Mouse (Mus musculus): ENCODE measurements at regions not wholly inside any gene's neighbourhood (a gene's known extent, or its start where the extent isn't known, plus 50 kb on each side); places are given as distances from the start of the nearest gene placed in this dataset.

GRCm38 (mm10) chr5:46348448-46348847 lies 491.0 kb upstream of the Lcorl start:
- Histone ChIP-seq H3K27me3 (ENCODE audit: control insufficient read depth, insufficient read depth, low read depth, low read length) (no peaks in the 10 kb centered on the region), H3K4me1 (ENCODE audit: control insufficient read depth, insufficient read depth, low read length) (no peaks in the 10 kb centered on the region), H3K27ac (ENCODE audit: low read length) (no peak overlapping the region), H3K9me3 (replicated peaks; ENCODE audit: control insufficient read depth, low read length, poor library complexity, severe bottlenecking) (no peaks in the 10 kb centered on the region), H3K4me2 (ENCODE audit: low read length) (no peak overlapping the region), H3K36me3 (ENCODE audit: control insufficient read depth, insufficient read depth, low read length) (no peaks in the 10 kb centered on the region), H3K9ac (ENCODE audit: low read depth, low read length) (no peak overlapping the region), H3K4me3 (ENCODE audit: low read depth, low read length) (no peak overlapping the region)
- ATAC-seq = no peak
- 54% methylated on average over 5 of the region's 5 CpGs for WGBS

- whole genome bisulfite sequencing = 15% methylated on average over 16 of the region's 16 CpGs
- H3K4me2 ChIP-seq (ENCODE audit: low read length) = peak overlapping the region; percentile 39
- no peaks in the 10 kb centered on the region for H3K9me3 ChIP-seq (replicated peaks; ENCODE audit: control insufficient read depth, low read length, poor library complexity, severe bottlenecking)
- no peak overlapping the region for H3K9ac ChIP-seq (ENCODE audit: low read depth, low read length)
- H3K27me3 ChIP-seq (ENCODE audit: control insufficient read depth, insufficient read depth, low read depth, low read length) = no peaks in the 10 kb centered on the region
- no peaks in the 10 kb centered on the region for H3K36me3 ChIP-seq (ENCODE audit: control insufficient read depth, insufficient read depth, low read length)
- H3K27ac ChIP-seq (ENCODE audit: low read length) = 0 out of 2 replicates have a peak overlapping the region, but pooled peaks have one; percentile 51
- no peaks in the 10 kb centered on the region for H3K4me1 ChIP-seq (ENCODE audit: control insufficient read depth, insufficient read depth, low read length)
- ATAC-seq = peak; percentile 93
- peak overlapping the region; percentile 9; the same call in 1 of the 2 replicates for H3K4me3 ChIP-seq (ENCODE audit: low read depth, low read length)
Measured at GRCm38 (mm10) chr5:46347368-46348083, 490.1 kb upstream of the Lcorl start.

GRCm38 (mm10) chr5:46338461-46338860 lies 481.0 kb upstream of the Lcorl start:
- Histone ChIP-seq H3K4me2 (ENCODE audit: low read length) (no peak overlapping the region), H3K27ac (ENCODE audit: low read length) (no peak overlapping the region), H3K9ac (ENCODE audit: low read depth, low read length) (no peak overlapping the region), H3K4me1 (ENCODE audit: control insufficient read depth, insufficient read depth, low read length) (no peaks in the 10 kb centered on the region), H3K36me3 (ENCODE audit: control insufficient read depth, insufficient read depth, low read length) (no peaks in the 10 kb centered on the region), H3K9me3 (replicated peaks; ENCODE audit: control insufficient read depth, low read length, poor library complexity, severe bottlenecking) (no peaks in the 10 kb centered on the region), H3K4me3 (ENCODE audit: low read depth, low read length) (no peak overlapping the region), H3K27me3 (ENCODE audit: control insufficient read depth, insufficient read depth, low read depth, low read length) (no peaks in the 10 kb centered on the region)
- 86% methylated on average over 2 of the region's 2 CpGs for WGBS
- ATAC-seq = no peak

- no peaks in the 10 kb centered on the region for H3K27me3 ChIP-seq (ENCODE audit: control insufficient read depth, insufficient read depth, low read depth, low read length)
- H3K4me3 ChIP-seq (ENCODE audit: low read depth, low read length) = no peak overlapping the region
- H3K9ac ChIP-seq (ENCODE audit: low read depth, low read length) = no peak overlapping the region
- H3K36me3 ChIP-seq (ENCODE audit: control insufficient read depth, insufficient read depth, low read length) = no peaks in the 10 kb centered on the region
- no peak overlapping the region for H3K27ac ChIP-seq (ENCODE audit: low read length)
- H3K4me2 ChIP-seq (ENCODE audit: low read length) = no peak overlapping the region
- H3K4me1 ChIP-seq (ENCODE audit: control insufficient read depth, insufficient read depth, low read length) = no peaks in the 10 kb centered on the region
- ATAC-seq = no peak
- H3K9me3 ChIP-seq (replicated peaks; ENCODE audit: control insufficient read depth, low read length, poor library complexity, severe bottlenecking) = no peaks in the 10 kb centered on the region
- 41% methylated on average over 1 of the region's 1 CpGs for WGBS
Measured at GRCm38 (mm10) chr5:46330880-46331279, 473.5 kb upstream of the Lcorl start.

All from midbrain, embryonic 16.5 days (tissue).